Mouse (Mus musculus) layer of hippocampus, adult 9-11 months (tissue): Measurements from ENCODE around the gene Cfap43.
"Not testable (repeated sequence)": the region's sequence is repeated elsewhere in the genome, so short reads cannot be mapped to it uniquely, and the experiment has no call there.

Source experiments
- DNase-seq: peaks from one replicate; pipeline ENCODE4 v3.0.0; 2022

The Cfap43 gene

DNA sequence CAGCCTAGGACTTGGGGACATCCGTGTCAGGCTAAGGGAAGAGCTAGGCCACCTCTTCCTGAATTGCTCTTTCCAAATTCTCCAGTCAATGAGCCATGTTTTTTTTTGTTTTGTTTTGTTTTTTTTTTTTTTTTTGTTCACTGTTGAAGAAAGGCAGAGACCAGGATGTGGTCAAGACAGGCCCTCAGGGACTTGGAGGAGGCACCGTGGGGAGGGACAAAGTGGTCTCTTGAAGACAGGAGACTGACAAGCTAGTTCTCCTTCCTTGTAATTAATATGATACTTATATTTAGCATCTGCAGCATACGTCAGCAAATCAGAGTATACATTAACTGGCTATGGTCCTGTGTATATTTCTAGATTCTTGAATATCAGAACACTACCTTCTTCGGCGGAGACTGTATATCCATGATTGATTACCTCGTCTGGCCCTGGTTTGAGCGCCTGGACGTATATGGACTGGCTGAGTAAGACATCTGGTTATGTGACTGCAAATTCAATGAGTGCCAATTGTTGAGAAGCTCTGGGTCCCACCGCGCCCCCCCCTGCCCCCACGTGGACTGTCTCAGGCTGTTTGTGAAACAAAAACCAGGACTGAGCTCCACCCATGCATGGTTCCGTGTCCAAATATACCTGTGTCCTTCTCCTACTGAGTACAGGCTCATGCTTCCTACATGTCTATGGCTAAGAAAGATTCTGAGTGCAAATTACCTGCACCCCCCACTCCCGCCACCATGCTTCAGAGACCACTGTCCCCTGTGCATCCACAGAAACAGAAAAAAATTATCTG lies 34.6 kb downstream of the Cfap43 start:
- no peak for DNase-seq

DNA sequence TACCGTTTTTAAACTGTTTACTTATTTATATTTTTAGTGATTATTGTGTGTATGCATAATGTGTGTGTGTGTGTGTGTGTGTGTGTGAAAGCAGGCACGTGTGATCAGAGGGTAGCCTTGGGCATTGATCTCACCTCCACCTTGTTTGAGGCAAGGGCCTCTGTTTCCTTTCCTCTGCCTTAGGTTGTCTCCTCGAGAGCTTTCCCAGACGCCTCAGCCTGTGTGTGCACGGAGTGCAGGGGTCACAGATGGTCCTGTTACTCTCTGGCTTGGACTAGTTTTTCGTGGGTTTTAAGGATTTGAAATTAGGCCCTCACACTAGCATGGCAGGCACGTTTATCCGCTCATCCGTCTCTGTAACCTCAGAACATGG lies 36.2 kb downstream of the Cfap43 start:
- no peak for DNase-seq

DNA sequence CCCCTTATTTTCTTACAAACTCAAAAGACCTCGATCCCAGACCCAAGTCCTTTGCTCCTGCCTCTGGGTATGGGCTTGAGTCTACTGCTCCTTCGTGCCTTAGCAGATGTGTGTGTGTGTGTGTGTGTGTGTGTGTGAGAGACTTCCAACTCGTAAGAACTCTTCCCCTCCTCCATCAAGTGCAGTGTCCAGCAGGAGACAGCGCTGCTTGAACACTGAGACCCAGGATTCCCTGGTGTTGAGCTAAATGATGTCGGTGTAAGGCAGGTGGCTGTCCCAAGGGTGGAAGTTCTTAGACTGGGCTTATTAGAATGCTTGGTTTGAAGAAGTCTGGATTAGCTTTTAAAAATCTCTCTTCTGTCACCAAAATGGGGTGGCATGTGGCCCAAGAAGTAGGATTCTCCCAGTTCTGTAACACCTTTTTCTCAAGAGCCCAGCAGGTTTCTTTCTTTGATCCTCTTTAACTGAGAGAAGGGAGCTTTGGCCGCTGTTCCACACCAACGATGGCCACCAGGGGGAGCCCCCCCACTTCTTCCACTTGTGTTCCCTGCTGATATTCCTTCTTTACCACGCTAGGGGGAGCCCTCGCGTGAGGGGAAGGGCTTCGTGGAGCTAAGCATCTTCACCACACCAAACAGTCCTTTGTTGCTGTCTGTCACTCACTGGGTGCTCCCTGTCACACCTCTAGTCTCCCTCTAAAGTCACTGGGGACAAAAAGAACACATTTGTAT lies 36.8 kb downstream of the Cfap43 start:
- DNase-seq, result peak; percentile 47

DNA sequence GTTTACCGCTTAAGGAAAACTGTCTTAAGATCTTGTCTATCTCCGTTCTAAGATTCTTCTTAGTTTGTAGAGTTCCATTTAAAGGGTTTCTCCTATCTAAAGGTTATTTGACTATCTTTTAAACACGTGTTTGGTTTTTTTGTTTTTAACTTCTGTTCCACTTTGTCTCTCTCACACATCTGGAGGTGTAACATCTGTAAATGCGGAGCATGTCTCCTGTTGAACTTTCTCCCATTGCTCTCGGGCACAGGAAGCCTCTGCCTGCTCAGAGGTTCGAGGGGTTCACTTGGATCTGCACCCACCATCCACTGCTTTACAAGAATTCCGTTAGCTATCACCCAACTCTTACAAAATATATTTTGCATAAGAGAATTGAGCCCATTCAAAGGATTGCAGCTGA lies 37.5 kb downstream of the Cfap43 start:
- DNase-seq, result no peak

DNA sequence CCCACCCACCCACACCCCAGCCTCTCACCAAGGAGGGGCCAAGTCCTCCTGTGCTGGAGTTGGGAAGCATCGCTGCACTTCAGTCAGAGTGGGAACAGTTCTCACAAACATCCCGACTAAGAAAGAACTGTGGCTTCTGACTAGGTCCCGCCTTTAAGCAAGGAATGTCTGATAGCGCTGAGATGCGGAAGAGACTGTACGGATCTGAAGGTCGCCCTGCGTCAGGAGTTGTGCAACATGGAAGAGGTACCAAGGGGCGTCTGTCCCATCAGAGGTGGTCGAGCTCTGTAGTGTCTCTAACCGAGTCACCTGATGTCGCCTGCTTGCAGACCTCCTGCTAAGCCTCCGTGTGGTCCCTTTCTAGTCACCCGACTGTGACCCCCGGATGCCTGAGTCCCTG lies 42.8 kb downstream of the Cfap43 start:
- DNase-seq, result no peak

DNA sequence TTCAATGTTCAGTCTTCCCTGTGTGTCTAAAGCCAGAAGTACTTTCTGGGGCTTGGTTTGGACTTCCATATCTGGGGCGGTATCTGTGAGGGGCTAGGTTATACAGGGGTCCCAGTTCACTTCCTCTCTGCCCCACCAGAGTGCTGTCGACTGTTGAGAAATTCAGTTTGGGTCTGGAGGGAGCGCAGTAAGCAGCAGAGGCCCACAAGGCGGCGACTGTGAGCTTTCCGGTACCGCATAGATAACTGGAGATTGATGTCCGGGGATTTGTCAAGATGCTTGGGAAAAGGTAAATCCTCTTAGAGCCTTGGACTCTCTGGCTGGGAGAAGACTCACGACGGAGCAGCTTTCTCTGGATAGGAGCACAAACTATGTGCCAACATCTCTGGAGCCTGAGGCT lies 47.6 kb downstream of the Cfap43 start:
- no peak for DNase-seq

DNA sequence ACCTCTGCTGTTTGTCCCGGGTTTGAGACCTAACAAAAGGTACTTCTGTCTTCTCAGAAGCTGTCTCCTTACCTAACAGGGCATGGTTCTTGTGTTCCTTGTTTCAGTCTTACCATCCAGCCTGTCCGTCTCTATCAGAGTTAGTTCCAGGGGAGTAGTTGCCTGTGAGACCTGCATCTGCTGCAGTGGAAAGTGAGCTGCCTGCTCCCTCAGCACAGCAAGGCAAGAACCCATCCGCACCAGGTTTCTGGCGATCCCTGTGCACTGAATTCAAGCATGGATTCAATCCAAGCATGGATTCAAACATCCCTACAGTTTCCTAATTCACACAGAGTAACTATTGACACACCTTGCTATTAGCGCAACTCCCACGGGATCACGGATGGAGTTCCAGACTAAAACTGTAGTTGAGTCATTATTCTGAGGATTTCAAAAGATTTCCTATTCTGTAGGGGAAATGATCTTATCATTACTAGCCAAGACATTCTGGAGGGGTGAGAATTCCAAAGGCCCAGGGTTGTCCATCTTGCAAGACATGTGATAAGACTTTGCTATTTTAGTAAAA lies 48.9 kb downstream of the Cfap43 start:
- DNase-seq, result no peak

DNA sequence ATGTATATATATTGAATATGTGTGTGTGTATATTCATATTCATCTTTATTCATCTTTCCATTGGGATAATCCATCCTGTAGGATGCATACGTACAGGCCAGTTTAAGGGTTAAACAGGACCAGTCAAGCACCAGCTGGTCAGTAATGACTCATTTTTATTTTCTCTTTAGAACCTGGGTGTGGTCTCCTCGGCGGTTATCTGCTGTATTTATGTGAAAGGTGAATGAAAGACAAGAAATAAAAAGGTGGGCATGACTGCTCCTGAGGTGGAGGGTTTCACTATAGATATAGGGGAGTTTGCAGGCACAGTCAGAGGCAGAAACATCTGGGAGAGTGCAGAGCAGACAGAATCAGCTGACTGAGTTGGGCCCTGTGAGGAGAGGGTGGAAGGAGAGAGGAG lies 49.6 kb downstream of the Cfap43 start:
- no peak for DNase-seq

DNA sequence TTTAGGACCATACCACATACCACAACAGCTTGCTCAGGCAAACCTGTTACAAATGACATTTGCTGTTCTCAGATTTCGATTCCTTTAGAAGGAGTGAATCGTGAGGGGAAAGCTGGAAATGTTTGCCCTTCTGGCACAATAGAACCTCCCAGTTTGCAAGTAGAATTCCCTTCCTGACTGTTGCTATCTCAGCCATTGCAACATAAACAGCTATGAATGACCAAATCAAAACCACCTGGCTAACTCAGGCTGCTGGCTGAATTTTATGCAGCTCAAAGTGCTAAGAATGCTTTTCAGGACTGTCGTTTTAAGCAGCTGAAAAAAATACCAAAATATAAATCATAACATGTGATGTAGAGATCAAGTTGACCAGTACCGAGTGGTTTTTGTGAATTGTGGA lies 50.1 kb downstream of the Cfap43 start:
- no peak for DNase-seq

DNA sequence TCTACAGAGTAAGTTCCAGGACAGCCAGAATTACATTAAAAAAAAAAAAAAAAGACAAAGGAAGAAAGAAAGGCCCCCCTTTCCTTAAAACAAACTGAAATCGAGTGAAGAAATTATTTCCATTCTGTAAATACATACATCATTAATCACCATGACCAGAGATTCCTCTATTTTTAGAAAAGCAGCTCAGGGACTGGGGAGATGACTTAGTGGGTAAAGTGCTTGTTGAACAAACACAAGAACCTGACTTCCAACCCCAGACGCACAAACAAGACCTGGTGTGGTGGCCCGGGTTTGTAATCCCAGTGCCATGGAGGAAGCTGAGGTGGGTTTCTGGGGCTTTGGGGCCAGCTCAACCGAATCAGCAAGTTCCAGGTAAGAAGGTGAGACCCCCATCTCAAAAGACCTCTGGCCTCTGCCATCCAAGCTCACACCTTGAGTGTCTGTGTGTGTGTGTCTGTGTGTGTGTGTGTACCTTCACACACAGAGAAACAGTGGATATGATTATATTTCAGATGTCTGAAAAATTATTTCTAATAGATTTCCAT lies 51.4 kb downstream of the Cfap43 start:
- DNase-seq, result no peak

DNA sequence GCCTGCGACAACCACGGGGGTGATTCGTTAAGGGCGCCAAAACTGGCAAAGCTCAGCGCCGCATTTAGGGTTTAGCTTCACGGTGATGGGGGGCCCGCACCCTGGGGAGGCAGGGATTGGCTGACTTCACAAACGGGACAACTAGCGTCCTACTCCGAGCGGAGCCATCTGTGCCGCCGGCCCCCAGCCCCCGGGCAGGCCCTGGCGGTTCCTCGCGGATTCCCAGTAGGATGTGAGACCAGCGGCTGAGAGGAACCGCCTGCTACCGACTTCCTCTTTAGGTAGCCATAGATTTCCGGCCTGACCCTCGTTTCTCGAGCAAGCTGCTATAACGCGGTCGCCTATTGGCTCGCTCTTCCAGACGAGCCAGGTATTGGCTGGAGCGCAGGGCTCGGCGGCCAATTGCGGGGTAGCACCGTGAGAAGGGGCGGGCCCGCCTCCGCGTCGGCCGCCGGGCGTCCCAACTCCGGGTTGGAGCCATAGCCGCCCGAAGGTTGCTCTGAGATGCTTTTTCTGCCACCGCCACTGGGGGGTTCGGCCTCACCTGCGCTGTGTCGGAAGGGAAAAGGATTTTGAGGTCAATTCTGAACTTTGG lies 53.6 kb downstream of the Cfap43 start, which contains the start of gene Gsto2:
TSS of gene Gsto2 (plus strand) at position 182 of the 595 bp plus-strand sequence.
- DNase-seq, result peak; percentile 96

DNA sequence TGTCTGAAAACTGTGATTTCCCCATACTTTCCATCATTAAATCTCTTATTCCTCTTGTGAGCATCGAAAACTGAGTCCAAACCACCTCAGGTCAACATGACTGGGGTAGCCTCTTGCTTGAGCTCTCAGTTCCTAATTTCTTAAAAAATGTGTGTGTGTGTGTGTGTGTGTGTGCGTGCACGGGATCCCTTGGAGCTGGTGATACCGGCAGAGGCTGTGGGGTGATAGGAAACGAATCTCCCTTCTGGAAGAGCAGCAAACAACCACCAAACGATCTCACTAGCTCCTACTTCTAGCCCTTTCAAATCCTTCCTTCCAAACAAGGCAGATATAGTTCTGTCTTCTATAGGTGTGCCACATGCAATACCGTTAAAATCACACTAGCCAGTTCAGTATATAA lies 54.4 kb downstream of the Cfap43 start:
- DNase-seq, result no peak

DNA sequence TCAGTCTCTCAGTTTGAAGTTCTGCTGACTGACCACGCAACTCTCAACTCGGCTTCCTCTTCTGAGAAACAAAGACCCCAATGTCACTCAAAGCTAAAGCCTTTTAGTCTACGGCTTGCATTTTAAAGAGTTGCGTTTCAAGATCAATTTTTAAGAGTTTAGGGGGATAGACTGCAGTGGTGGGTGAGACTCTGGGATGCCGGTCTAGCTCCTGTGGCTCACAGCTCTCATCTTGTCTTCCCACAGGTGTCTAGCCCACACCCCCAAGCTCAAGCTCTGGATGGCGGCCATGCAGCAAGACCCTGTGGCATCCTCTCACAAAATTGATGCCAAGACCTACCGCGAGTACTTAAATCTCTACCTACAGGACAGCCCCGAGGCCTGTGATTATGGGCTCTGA lies 55.0 kb downstream of the Cfap43 start:
- no peak for DNase-seq

DNA sequence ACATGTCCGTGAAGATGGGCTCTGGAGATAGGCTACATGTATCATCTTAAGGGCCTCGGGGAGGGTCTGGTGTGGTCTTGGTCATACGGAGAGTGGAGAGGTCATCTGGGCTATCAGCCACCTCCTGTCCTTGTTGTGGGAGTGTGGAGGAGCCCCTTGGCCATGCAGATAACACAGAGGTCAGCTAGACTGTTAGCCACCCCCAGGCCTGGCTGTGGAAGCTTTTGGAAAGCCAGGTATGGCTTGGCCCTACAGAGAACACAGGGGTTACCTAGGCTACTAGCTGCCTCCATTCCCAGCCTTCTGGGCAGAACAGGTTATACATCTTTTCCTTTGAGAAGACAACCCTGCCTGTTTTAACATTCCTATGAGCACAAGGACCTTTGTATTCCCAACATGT lies 56.5 kb downstream of the Cfap43 start:
- DNase-seq, result no peak

DNA sequence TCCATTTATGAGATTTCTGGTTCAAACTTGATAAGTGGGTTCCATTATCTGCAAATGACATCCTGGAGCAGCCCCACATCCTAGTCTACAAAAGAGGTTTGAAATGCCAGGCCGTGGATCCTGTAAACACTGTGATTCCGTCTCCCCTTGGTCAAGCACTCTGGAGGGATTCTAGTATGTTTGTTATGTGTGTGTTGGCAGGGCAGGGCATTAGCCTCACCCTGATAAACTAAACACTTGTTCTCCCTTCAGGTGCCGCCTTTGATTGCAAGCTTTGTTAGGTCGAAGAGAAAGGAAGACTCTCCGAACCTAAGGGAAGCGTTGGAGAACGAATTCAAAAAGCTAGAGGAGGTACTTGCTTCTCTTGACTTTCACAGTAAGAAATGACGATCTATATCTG lies 59.9 kb downstream of the Cfap43 start:
- no peak for DNase-seq

DNA sequence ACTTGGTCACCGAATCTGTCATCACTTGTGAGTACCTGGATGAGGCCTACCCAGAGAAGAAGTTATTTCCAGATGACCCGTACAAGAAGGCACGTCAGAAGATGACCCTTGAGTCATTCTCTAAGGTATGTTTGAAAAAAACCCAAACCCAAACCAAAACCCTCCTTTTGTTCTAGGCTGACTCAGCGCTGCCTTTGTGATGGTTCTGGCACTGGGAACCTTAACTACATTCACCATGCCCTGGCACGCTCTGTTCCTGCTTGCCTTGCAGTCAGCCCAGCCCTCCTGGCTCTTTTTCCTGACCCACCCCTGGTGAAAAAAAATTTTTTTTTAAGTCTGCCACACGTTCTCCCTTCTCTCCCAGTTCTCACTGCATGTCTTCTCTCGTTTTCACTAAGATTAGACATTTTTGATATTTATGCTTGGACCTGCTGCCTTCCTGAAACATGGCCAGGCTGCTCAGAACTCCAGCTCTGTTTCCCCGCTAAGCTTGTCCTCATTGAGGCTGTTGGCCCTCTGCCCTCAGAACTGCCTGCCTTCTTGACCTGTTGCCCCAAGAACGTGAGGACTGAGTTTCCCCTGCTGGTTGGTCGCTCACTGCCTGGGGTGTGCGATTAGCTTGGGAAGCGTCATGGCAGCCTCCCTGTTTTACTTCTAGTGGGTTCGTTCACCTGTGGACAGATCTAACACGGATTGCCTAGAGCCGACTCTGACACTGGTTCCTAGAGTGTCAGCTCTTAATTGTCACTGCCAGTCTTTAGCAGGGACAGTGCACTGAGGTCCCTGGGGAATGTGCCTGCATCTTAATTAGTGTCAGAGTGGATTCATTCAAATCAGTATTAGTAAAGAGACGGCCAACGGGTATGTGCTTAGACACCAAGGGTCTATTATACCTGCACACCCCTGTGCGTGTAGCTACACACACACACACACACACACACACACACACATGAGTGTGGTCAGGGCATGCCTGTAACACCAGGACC lies 60.8 kb downstream of the Cfap43 start:
- no peak for DNase-seq

DNA sequence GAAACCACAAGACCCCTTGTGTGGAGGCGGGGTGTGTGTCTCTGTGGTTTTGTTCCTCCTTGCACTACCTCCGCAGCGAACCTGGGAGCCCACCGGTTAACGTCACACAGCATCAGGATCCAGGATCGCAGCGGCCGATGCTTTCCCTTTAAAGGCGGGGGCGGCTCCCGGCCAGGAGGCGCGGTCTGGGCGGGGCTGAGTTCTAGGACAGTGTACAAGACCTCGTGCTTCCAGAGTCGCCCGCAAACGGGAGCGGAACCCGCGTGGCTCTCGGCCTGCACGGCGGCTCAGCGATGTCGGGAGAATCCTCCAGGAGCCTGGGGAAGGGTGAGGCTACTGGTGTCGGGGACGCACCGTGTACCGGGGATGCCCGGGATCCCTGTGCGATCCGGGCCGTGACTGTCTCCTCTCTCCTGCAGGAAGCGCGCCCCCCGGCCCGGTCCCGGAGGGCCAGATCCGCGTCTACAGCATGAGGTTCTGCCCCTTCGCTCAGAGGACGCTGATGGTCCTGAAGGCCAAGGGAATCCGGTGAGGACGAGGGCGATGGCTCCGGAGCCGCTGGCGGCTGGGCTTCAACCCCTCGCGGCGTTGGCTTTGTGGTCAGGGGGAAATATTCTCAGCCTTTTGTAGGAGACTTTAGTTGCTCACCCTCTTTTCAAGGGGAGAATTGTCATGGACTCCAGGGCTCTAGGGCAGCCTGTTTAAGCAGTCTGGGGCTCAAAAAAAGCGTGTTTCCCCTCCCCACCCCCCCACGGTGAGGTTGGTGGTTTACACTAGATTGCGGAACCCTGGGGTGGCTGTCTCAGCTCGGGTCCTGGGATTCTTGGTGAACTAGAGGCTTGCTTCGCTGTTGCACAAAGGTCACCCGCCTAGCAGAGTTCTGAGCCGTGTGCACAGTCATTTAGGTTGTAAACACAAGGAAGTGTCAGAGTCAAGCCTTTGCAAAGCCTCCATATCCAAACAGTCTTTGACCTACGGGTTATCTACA lies 64.0 kb downstream of the Cfap43 start, which contains the start of gene Gsto1:
TSS of gene Gsto1 (plus strand) at position 175 of the 988 bp plus-strand sequence.
- peak; percentile 88 for DNase-seq

DNA sequence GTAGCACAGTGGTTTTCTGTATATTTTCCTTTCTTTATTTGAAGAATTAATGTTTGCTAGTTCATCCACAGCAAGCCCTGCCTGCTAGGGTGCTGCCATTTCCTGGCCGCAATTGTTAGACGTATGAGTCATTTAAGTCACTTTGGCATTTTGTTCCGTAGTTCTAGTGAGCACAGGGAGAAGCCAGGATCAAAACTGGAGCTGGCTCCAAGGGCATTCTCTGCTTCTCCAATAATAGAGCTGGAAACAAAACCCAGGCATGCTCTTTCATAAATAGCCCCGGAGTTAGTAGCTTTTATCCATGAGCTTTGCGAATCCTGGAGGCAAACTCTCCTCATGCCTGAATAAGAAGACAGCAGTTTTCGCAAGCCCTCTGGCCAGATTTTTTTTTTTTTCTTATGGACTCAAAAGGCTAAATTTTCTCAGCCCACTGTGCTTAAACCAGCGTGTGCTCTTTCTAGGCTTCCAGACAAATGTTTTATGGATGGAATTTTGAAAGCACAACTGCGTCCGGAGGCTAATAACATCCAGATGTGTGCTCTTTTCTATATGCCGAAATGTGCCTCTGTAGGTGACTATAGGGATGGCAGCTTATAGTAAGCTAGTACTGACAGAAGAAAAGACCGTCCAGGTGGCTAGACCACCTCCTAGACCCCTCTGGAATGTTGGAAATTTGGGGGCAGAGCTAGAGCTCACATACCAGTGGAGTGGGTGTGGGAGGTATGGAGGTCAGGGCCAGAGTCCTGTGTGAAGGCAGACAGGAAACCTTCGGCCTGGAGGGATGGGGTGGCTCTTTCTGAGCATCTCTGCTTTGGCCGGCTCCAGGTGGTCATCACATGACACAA lies 64.9 kb downstream of the Cfap43 start:
- DNase-seq, result no peak

DNA sequence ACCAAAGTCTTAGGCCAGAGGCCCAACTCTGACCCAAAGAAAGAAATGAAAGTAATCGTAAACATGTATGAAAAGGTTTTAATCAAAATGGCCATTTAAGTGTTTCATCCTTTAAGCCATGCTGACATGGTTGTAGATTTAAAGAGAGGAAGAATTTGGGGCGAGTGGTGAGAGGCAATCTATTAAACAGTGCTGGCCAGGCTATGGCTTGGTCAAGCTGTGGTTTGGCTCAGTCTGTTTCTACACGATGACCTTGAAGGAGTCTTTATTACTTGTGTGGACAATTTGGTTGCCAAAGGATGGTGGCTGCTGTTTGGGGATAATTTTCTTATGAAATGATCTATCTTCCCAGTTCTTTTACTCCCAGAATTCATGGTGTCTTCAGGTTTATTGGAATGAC lies 66.0 kb downstream of the Cfap43 start:
- no peak for DNase-seq

DNA sequence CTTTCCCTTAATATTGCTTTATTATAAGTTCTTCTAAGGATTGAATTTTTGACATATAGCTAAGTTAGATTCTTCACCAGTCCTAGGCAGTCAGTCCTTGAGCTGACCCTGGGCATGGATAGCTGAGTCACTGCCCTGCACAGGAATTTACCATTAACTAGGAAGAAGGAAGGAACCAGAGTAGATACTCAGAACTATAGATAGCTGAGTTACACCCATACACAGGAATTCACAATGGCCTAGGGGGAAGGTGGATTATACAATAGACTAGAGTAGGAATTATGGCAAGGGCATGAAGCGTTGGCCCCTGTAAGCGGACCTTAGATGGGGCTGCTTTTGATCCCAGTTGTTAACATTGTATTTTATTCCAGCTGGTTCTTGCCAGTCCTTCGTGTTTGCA lies 67.0 kb downstream of the Cfap43 start:
- not testable (repeated sequence) for DNase-seq
